Mouse (Mus musculus): ENCODE results near the gene Rabggtb.

- TF ChIP-seq POLR2A (IDR thresholded peaks at IDR 0.05; ENCODE audit: insufficient read depth, low read depth, low read length) (no peak), EP300 (IDR thresholded peaks at IDR 0.05; ENCODE audit: insufficient read depth, low read depth, low read length) (no peak)
These were observed 868 bp upstream of the Rabggtb start for GRCm38 (mm10) chr3:153913510-153914243.
